Mouse (Mus musculus): ENCODE measurements at regions not wholly inside any gene's neighbourhood (a gene's known extent, or its start where the extent isn't known, plus 50 kb on each side); places are given as distances from the start of the nearest gene placed in this dataset.

- WGBS, result 81% methylated on average over 3 of the region's 3 CpGs
- Histone ChIP-seq H3K27ac (ENCODE audit: insufficient read depth, low read depth, low read length) (no peak overlapping the region), H3K4me1 (ENCODE audit: control insufficient read depth, insufficient read depth, low read length) (no peaks in the 10 kb centered on the region), H3K4me3 (ENCODE audit: insufficient read depth, low read depth, low read length) (no peak overlapping the region)
- TF ChIP-seq POLR2A (IDR thresholded peaks at IDR 0.05; ENCODE audit: insufficient read depth, low read depth, low read length) (no peak), CTCF (IDR thresholded peaks at IDR 0.05; ENCODE audit: insufficient read depth, low read depth, low read length) (no peak)
These were observed 58.6 kb downstream of the Tspan17 start for GRCm38 (mm10) chr13:54847764-54848183.

- Histone ChIP-seq H3K4me1 (ENCODE audit: control insufficient read depth, insufficient read depth, low read length) (peaks cover 10% of the 10 kb centered on the region), H3K27ac (ENCODE audit: insufficient read depth, low read depth, low read length) (no peak overlapping the region), H3K4me3 (ENCODE audit: insufficient read depth, low read depth, low read length) (no peak overlapping the region)
- 70% methylated on average over 4 of the region's 4 CpGs for WGBS
- TF ChIP-seq CTCF (IDR thresholded peaks at IDR 0.05; ENCODE audit: insufficient read depth, low read depth, low read length) (no peak), POLR2A (IDR thresholded peaks at IDR 0.05; ENCODE audit: insufficient read depth, low read depth, low read length) (no peak)
These were observed 62.0 kb downstream of the Tspan17 start for GRCm38 (mm10) chr13:54851131-54851530.

GRCm38 (mm10) chr13:54855333-54856238, 66.4 kb downstream of the Tspan17 start:
- H3K27ac ChIP-seq (ENCODE audit: insufficient read depth, low read depth, low read length), result no peak overlapping the region
- 35% methylated on average over 14 of the region's 14 CpGs for WGBS
- H3K4me3 ChIP-seq (ENCODE audit: insufficient read depth, low read depth, low read length), result no peak overlapping the region
- peaks cover 10% of the 10 kb centered on the region for H3K4me1 ChIP-seq (ENCODE audit: control insufficient read depth, insufficient read depth, low read length)
- no peak for TF ChIP-seq CTCF (IDR thresholded peaks at IDR 0.05; ENCODE audit: insufficient read depth, low read depth, low read length)
- TF ChIP-seq POLR2A (IDR thresholded peaks at IDR 0.05; ENCODE audit: insufficient read depth, low read depth, low read length), result no peak

- no peaks in the 10 kb centered on the region for H3K4me1 ChIP-seq (ENCODE audit: control insufficient read depth, insufficient read depth, low read length)
- WGBS, result 87% methylated on average over 4 of the region's 4 CpGs
These were observed 73.8 kb downstream of the Tspan17 start for GRCm38 (mm10) chr13:54862931-54863330.

GRCm38 (mm10) chr13:54864048-54864447, 74.9 kb downstream of the Tspan17 start:
- no peak overlapping the region for H3K4me3 ChIP-seq (ENCODE audit: insufficient read depth, low read depth, low read length)
- TF ChIP-seq POLR2A (IDR thresholded peaks at IDR 0.05; ENCODE audit: insufficient read depth, low read depth, low read length) (no peak), CTCF (IDR thresholded peaks at IDR 0.05; ENCODE audit: insufficient read depth, low read depth, low read length) (no peak)
- no peaks in the 10 kb centered on the region for H3K4me1 ChIP-seq (ENCODE audit: control insufficient read depth, insufficient read depth, low read length)
- WGBS, result 62% methylated on average over 10 of the region's 10 CpGs
- H3K27ac ChIP-seq (ENCODE audit: insufficient read depth, low read depth, low read length), result no peak overlapping the region

More at GRCm38 (mm10) chr13:54862931-54863330, 73.8 kb downstream of the Tspan17 start:
- H3K27ac ChIP-seq (ENCODE audit: insufficient read depth, low read depth, low read length), result no peak overlapping the region
- no peak for TF ChIP-seq POLR2A (IDR thresholded peaks at IDR 0.05; ENCODE audit: insufficient read depth, low read depth, low read length)
- no peak for TF ChIP-seq CTCF (IDR thresholded peaks at IDR 0.05; ENCODE audit: insufficient read depth, low read depth, low read length)
- no peak overlapping the region for H3K4me3 ChIP-seq (ENCODE audit: insufficient read depth, low read depth, low read length)

GRCm38 (mm10) chr13:54872004-54872403, 77.2 kb upstream of the Unc5a start:
- no peak overlapping the region for H3K27ac ChIP-seq (ENCODE audit: insufficient read depth, low read depth, low read length)
- TF ChIP-seq POLR2A (IDR thresholded peaks at IDR 0.05; ENCODE audit: insufficient read depth, low read depth, low read length) (no peak), CTCF (IDR thresholded peaks at IDR 0.05; ENCODE audit: insufficient read depth, low read depth, low read length) (no peak)
- H3K4me3 ChIP-seq (ENCODE audit: insufficient read depth, low read depth, low read length), result no peak overlapping the region
- 70% methylated on average over 12 of the region's 12 CpGs for WGBS
- H3K4me1 ChIP-seq (ENCODE audit: control insufficient read depth, insufficient read depth, low read length), result peaks cover 13% of the 10 kb centered on the region

- WGBS, result 65% methylated on average over 9 of the region's 9 CpGs
- TF ChIP-seq POLR2A (IDR thresholded peaks at IDR 0.05; ENCODE audit: insufficient read depth, low read depth, low read length), result no peak
- TF ChIP-seq CTCF (IDR thresholded peaks at IDR 0.05; ENCODE audit: insufficient read depth, low read depth, low read length), result no peak
- no peak overlapping the region for H3K4me3 ChIP-seq (ENCODE audit: insufficient read depth, low read depth, low read length)
- H3K4me1 ChIP-seq (ENCODE audit: control insufficient read depth, insufficient read depth, low read length), result peaks cover 16% of the 10 kb centered on the region
- no peak overlapping the region for H3K27ac ChIP-seq (ENCODE audit: insufficient read depth, low read depth, low read length)
These were observed 75.3 kb upstream of the Unc5a start for GRCm38 (mm10) chr13:54873882-54874281.

GRCm38 (mm10) chr13:54874291-54875200, 74.7 kb upstream of the Unc5a start:
- Histone ChIP-seq H3K27ac (ENCODE audit: insufficient read depth, low read depth, low read length) (no peak overlapping the region), H3K4me3 (ENCODE audit: insufficient read depth, low read depth, low read length) (peak overlapping the region; percentile 39), H3K4me1 (ENCODE audit: control insufficient read depth, insufficient read depth, low read length) (peaks cover 16% of the 10 kb centered on the region)
- 2% methylated on average over 38 of the region's 38 CpGs for WGBS
- TF ChIP-seq POLR2A (IDR thresholded peaks at IDR 0.05; ENCODE audit: insufficient read depth, low read depth, low read length) (no peak), CTCF (IDR thresholded peaks at IDR 0.05; ENCODE audit: insufficient read depth, low read depth, low read length) (no peak)

Data from olfactory bulb, adult 2 months (tissue).